Mouse (Mus musculus) CH12.LX (cell line): Measurements from ENCODE around the gene Klhl29. TPM values are rescaled to one million over a fixed set of nuclear protein-coding genes. Genes with fewer than 3 reads are reported as not detected.

Experiments used
- DNase-seq: peaks from one replicate; pipeline ENCODE4 v3.0.0-alpha.2; 2013; ENCODE audit errors: extremely low read depth
- H3K27ac ChIP-seq: 2 replicates; pipeline ENCODE4 v1.5.1; 2012; ENCODE audit warnings: low read depth, mild to moderate bottlenecking, control low read depth, moderate library complexity; ENCODE audit not compliant: insufficient read depth
- H3K27me3 ChIP-seq: replicated peaks from 2 replicates; pipeline ENCODE3; 2012; ENCODE audit warnings: inconsistent platforms
- H3K36me3 ChIP-seq, 2 experiments: replicated peaks in 1 of 2; 2 replicates each; pipeline versions ENCODE3 to v1.6.1; 2012; ENCODE audit warnings: inconsistent platforms in 1 of 2, low read length in 1 of 2, mild to moderate bottlenecking in 1 of 2, mixed read lengths in 1 of 2, moderate library complexity in 1 of 2; ENCODE audit not compliant: control insufficient read depth in 1 of 2, insufficient read depth in 1 of 2
- H3K4me1 ChIP-seq, 2 experiments: 2 replicates each; pipeline ENCODE4 v1.6.1; 2012; ENCODE audit warnings: inconsistent platforms in 1 of 2, moderate library complexity in 1 of 2; ENCODE audit not compliant: insufficient read depth in 2 of 2, control insufficient read depth in 1 of 2
- H3K4me2 ChIP-seq: 2 replicates; pipeline ENCODE4 v1.6.1; 2012; ENCODE audit warnings: low read depth, mild to moderate bottlenecking, control low read depth; ENCODE audit not compliant: poor library complexity, insufficient read depth, severe bottlenecking
- H3K4me3 ChIP-seq, 3 experiments: fragments of 150-350 bp in 1 of 3; sonication (generic) in 1 of 3; replicated peaks in 1 of 3; 2 replicates each; pipeline versions ENCODE3 to v1.5.1; 2011 to 2012; ENCODE audit warnings: low read depth in 2 of 3, low read length in 2 of 3, mild to moderate bottlenecking in 2 of 3, moderate library complexity in 2 of 3, control low read depth in 1 of 3, improper control_type of control experiment in 1 of 3, inconsistent platforms in 1 of 3, mixed read lengths in 1 of 3; ENCODE audit not compliant: poor library complexity in 1 of 3
- H3K79me2 ChIP-seq: replicated peaks from 2 replicates; pipeline ENCODE4 v1.6.1; 2012; ENCODE audit warnings: mild to moderate bottlenecking, moderate library complexity; ENCODE audit not compliant: control insufficient read depth, poor library complexity, insufficient read depth, severe bottlenecking; ENCODE audit errors: extremely low read depth
- H3K9ac ChIP-seq: 2 replicates; pipeline ENCODE4 v1.6.1; 2012; ENCODE audit warnings: low read depth, mild to moderate bottlenecking, control low read depth, moderate library complexity; ENCODE audit not compliant: insufficient read depth
- H3K9me3 ChIP-seq: replicated peaks from 2 replicates; pipeline ENCODE3; 2012; ENCODE audit warnings: low read length, inconsistent platforms, mixed read lengths
- CTCF ChIP-seq, 2 experiments: IDR thresholded peaks in 1 of 2; conservative IDR thresholded peaks in 1 of 2; 2 replicates each; pipeline ENCODE4 v1.5.1; 2011 to 2012; ENCODE audit warnings: low read depth in 2 of 2, low read length in 2 of 2, improper control_type of control experiment in 1 of 2, inconsistent platforms in 1 of 2, mild to moderate bottlenecking in 1 of 2, moderate library complexity in 1 of 2
- E2F4 ChIP-seq: IDR thresholded peaks from 2 replicates; pipeline ENCODE4 v1.6.1; 2011; ENCODE audit warnings: low read depth, low read length, improper control_type of control experiment; ENCODE audit not compliant: insufficient replicate concordance
- ETS1 ChIP-seq: conservative IDR thresholded peaks from 2 replicates; pipeline ENCODE4 v1.6.1; 2012; ENCODE audit warnings: low read depth, mild to moderate bottlenecking, inconsistent platforms, low read length, improper control_type of control experiment, moderate library complexity
- MAFK ChIP-seq: IDR thresholded peaks from 2 replicates; pipeline ENCODE4 v1.6.1; 2011; ENCODE audit warnings: low read length, improper control_type of control experiment; ENCODE audit not compliant: insufficient replicate concordance
- MAZ ChIP-seq: IDR thresholded peaks from 2 replicates; pipeline ENCODE4 v1.6.1; 2012; ENCODE audit warnings: low read depth, mild to moderate bottlenecking, inconsistent platforms, low read length, improper control_type of control experiment, moderate library complexity
- MXI1 ChIP-seq: IDR thresholded peaks from 2 replicates; pipeline ENCODE4 v1.6.1; 2011; ENCODE audit warnings: mild to moderate bottlenecking, low read depth, low read length, improper control_type of control experiment
- MYC ChIP-seq: IDR thresholded peaks from 2 replicates; pipeline ENCODE4 v1.6.1; 2011; ENCODE audit warnings: low read depth, mild to moderate bottlenecking, improper control_type of control experiment, low read length
- NELFE ChIP-seq: IDR thresholded peaks from 2 replicates; pipeline ENCODE4 v1.6.1; 2011; ENCODE audit warnings: low read depth, low read length, improper control_type of control experiment
- PAX5 ChIP-seq: IDR thresholded peaks from 2 replicates; pipeline ENCODE4 v1.6.1; 2012; ENCODE audit warnings: low read length, inconsistent platforms, mixed read lengths
- RAD21 ChIP-seq: IDR thresholded peaks from 2 replicates; pipeline ENCODE4 v1.6.1; 2011; ENCODE audit warnings: low read depth, mild to moderate bottlenecking, low read length, improper control_type of control experiment, moderate library complexity
- SIN3A ChIP-seq: IDR thresholded peaks from 2 replicates; pipeline ENCODE4 v1.6.1; 2012; ENCODE audit warnings: low read length, improper control_type of control experiment, inconsistent platforms
- SMC3 ChIP-seq: IDR thresholded peaks from 2 replicates; pipeline ENCODE4 v1.6.1; 2011; ENCODE audit warnings: low read depth, low read length, improper control_type of control experiment
- TBP ChIP-seq: conservative IDR thresholded peaks from 2 replicates; pipeline ENCODE4 v1.6.1; 2011; ENCODE audit warnings: low read depth, low read length, improper control_type of control experiment
- UBTF ChIP-seq: IDR thresholded peaks from 2 replicates; pipeline ENCODE4 v1.6.1; 2012; ENCODE audit warnings: low read depth, mild to moderate bottlenecking, inconsistent platforms, low read length, improper control_type of control experiment, moderate library complexity
- ZKSCAN1 ChIP-seq: IDR thresholded peaks from 2 replicates; pipeline ENCODE4 v1.6.1; 2012; ENCODE audit warnings: low read depth, inconsistent platforms, low read length, improper control_type of control experiment, borderline replicate concordance
- dilution Hi-C: fragments of 300-500 bp; cut with MboI; formaldehyde crosslinking; loops from 2 replicates; pipeline ENCODE4 v1.14.3; 2020; ENCODE audit warnings: low sequenced_read_pairs; ENCODE audit not compliant: extremely low pct_unique_long_range_greater_than_20kb, extremely low pct_ligation_motif_present
- in situ Hi-C: fragments of 300-500 bp; cut with MboI; formaldehyde crosslinking; loops from 3 replicates; pipeline ENCODE4 v1.14.3; 2019; ENCODE audit warnings: low sequenced_read_pairs, low pct_ligation_motif_present, low pct_unique_long_range_greater_than_20kb, mixed read lengths
- polyA plus RNA-seq: library from polyadenylated mRNA; unstranded; fragments of >175 nt; gene quantifications from 2 replicates; pipeline ENCODE4 v1.2.1, GENCODE M21; 2012; ENCODE audit warnings: low read depth; ENCODE audit not compliant: insufficient read length
- total RNA-seq, 2 experiments: library from RNA; depleted of rRNA; stranded (reverse); fragments of 300-350 nt in 1 of 2; fragments of >200 nt in 1 of 2; gene quantifications; 2 replicates each; pipeline ENCODE4 v1.2.3; 2012 to 2014

Gene Klhl29
- total and polyA plus RNA-seq, 3 experiments: 0.04 TPM; not detected in 2

- no peaks in the 10 kb centered on the region for H3K36me3 ChIP-seq
- H3K27ac ChIP-seq: no peak overlapping the region
- DNase-seq: no peak
- H3K4me1 ChIP-seq: no peaks in the 10 kb centered on the region; a peak in 1 of 4 replicates
- no peaks in the 10 kb centered on the region for H3K9me3 ChIP-seq
- H3K79me2 ChIP-seq: no peaks in the 10 kb centered on the region
- H3K27me3 ChIP-seq: no peaks in the 10 kb centered on the region
- H3K9ac ChIP-seq: no peak overlapping the region
- in situ Hi-C loops: no loop called here
- no peak overlapping the region for H3K4me2 ChIP-seq
- TF ChIP-seq TBP (no peak), UBTF (no peak), E2F4 (no peak), MYC (no peak), SMC3 (no peak), MAZ (no peak), PAX5 (no peak)
- TF ChIP-seq, all 38 proteins: peak for 0
- H3K4me3 ChIP-seq: no peak overlapping the region
- dilution Hi-C loops: no loop called here
These were observed 125.4 kb downstream of the Klhl29 start for GRCm38 (mm10) chr12:5250042-5250441.

GRCm38 (mm10) chr12:5249068-5249467 is 126.4 kb downstream of the Klhl29 start:
- Histone ChIP-seq H3K27me3 (no peaks in the 10 kb centered on the region), H3K4me1 (no peaks in the 10 kb centered on the region; a peak in 1 of 4 replicates), H3K4me2 (no peak overlapping the region), H3K27ac (no peak overlapping the region)
- TF ChIP-seq SIN3A (no peak), MXI1 (no peak), RAD21 (no peak), UBTF (no peak), SMC3 (no peak), TBP (no peak), ETS1 (no peak), ZKSCAN1 (no peak), MYC (no peak), NELFE (no peak), CTCF (conservative IDR thresholded peaks at IDR 0.05 in 1 of 2, IDR thresholded peaks at IDR 0.05 in 1 of 2; ENCODE audit: low read depth in 2 of 2, low read length in 2 of 2) (no peak), MAFK (no peak)
- TF ChIP-seq, all 38 proteins: peak for 0
- Histone ChIP-seq H3K9ac (no peak overlapping the region), H3K9me3 (no peaks in the 10 kb centered on the region), H3K79me2 (no peaks in the 10 kb centered on the region), H3K4me3 (no peak overlapping the region), H3K36me3 (no peaks in the 10 kb centered on the region)
- no peak for DNase-seq
- dilution Hi-C loops (no loop called here), in situ Hi-C loops (no loop called here)
